Mouse (Mus musculus) ZHBTc4 (cell line): ENCODE measurements around the gene Gm6096.
"Not testable (repeated sequence)": the region's sequence is repeated elsewhere in the genome, so short reads cannot be mapped to it uniquely, and the experiment has no call there.

Source experiments
- DNase-seq: peaks from one replicate; pipeline ENCODE4 v3.0.0-alpha.2; 2011; ENCODE audit warnings: low read depth, low spot score

Gm6096 gene

GRCm38 (mm10) chr7:34250738-34251137 is at the start of gene Gm6096:
Gm6096 (plus strand) TSS chr7:34251038.
- no peak for DNase-seq

DNA sequence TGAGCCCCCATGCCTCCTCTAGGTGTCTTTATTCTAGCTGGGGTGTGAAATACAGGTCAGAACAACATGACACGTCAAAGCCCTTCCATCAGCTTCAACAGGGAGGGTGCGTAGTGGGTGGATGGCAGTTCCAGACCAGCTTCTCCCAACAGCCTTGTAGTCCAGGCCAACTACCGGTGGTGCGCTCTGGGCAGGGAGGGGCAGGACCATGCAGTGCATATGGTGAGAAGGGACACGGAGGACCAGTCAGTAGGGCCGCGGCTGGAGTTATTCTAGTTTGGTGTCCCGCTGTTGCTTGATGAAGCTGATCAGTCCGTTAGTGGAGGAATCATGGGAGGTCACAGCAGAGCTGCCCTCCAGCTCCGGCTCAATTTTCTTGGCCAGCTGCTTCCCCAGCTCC is 48.7 kb upstream of the Gm6096 start:
- not testable (repeated sequence) for DNase-seq

- DNase-seq, result peak; percentile 31
Observed at GRCm38 (mm10) chr7:34206331-34206730, 44.5 kb upstream of the Gm6096 start.

- DNase-seq, result peak; percentile 65
Observed at GRCm38 (mm10) chr7:34208027-34208745, 42.7 kb upstream of the Gm6096 start.

GRCm38 (mm10) chr7:34213281-34213680 is 37.6 kb upstream of the Gm6096 start:
- DNase-seq, result no peak

DNA sequence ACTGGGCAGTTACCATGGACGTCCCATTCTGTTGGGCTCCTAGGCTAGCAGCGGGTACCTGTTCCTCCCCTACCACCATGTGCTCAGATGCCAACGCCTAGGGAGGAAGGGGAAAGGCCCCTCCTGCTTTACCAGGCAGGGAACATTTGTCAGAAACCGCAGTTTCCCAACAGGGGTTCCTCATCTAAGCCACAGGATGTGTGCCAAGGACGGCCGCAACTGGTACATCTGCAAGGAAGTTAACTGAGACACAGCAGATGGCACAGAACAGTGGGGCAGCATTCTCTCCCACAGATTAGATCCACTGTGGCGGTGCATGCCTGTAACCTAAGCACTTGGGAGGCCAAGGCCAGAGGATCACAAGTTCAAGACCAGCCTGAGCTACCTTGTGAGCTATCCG is 36.2 kb upstream of the Gm6096 start:
- DNase-seq, result no peak

DNA sequence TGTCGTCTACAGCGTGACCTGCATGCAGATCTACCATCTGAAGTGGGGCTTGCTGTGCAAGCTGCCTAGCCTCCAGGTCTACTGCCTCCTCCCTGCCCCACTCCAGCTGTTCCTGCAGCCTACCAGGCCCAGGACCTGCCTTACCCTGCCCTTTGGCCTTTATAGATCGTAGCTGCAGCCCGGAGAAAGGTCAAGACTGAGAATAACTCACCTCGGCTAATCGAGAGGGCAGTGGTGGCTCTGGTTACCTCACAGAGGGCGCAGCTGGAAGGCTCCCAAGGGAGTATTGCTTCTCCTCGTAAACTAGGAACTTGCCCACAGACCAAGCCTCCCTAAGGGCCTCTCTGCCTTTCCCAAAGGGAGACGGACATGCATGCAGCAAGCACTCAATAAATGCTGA is 35.4 kb upstream of the Gm6096 start:
- DNase-seq, result no peak

DNA sequence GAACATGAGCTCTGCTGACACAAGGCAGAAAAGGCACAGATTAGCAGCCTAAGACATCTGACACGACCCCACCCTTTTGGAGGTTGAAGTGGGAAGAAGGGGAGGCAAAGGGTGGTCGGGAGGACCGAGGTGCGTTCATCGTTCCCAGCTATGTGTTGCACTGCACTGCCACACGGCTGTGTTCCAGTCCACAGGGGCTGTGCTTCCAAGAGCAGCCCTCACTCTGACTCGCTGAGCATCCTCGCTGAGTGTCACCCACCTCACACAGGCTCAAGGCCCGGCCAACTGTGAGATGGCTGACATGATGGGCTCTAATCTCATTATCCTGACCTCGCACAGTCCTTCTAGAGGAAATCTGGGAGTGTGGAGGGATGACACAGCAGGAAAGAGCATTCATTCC is 34.4 kb upstream of the Gm6096 start:
- DNase-seq, result no peak

GRCm38 (mm10) chr7:34218496-34218895 is 32.3 kb upstream of the Gm6096 start:
- no peak for DNase-seq

DNA sequence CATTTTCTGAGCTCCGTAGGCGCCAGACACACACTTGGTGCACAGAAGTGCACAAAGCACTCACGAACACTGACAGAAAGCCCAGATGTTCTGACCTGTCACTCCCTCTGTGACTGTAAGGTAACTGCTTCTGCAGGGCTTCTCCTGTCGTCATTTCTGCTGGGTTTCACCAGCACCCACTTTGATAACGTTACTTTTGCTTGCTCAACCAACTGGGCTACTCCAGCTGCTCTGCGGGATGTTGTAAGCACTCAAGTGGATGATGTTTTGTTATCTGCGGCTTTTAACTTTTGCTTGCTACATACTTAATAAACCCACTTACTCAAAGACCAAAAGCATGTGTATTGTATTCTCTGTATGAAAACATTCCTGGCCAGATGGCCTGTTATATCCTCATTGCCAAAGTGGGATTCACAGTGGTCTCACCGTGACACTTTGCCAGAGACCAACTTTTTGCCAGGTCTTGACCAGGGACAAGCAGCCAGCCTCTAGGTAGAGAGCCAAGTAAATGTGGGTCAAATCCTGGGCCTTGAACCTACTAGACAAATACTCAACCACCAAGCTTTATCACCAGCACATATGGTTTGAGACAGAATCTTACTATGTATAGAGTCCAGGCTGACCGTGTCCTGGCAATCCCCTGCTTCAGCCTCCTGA is 29.1 kb upstream of the Gm6096 start:
- no peak for DNase-seq

DNA sequence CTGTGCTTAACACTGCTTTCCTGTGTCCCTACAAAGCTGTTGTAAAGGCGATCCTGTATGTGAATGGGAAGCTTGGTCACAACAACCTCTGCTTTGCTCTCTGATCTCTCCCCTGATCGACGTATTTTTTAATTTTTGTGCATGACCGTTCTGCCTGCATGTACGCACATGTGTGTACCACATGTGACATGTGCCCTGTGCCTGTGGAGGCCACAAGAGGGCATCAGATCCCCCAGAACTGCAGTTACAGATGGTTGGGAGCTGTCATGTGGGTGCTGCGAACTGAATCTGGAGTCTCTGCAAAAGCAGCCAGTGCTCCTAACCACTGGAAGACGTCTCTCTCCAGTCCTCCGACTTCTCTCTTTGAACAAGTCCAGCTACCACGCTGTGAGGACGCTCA is 28.5 kb upstream of the Gm6096 start:
- peak; percentile 30 for DNase-seq

- no peak for DNase-seq
Observed at GRCm38 (mm10) chr7:34224308-34224707, 26.5 kb upstream of the Gm6096 start.

GRCm38 (mm10) chr7:34226086-34226485 is 24.8 kb upstream of the Gm6096 start:
- no peak for DNase-seq

GRCm38 (mm10) chr7:34226846-34227245 is 24.0 kb upstream of the Gm6096 start:
- no peak for DNase-seq

GRCm38 (mm10) chr7:34228641-34229040 is 22.2 kb upstream of the Gm6096 start:
- no peak for DNase-seq

DNA sequence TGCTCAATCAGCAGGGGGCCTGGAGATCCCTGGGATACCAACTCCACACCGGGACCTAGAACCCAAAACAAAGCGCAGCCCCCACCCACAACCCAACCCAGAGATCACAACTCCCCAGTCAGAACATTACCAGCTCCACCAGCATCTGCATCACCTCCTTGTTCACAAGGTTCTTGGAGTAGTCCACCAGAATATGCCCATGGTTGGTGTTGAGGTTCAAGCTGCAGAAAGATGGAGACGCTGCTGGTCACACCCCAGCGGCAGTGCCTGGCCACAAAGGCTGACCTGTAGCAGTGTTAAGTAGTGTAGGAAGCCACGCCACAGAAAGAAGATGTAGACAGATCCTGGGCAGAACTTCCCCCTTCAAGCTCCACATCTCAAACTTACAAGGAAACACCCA is 21.7 kb upstream of the Gm6096 start:
- DNase-seq, result peak; percentile 51

GRCm38 (mm10) chr7:34229691-34230111 is 21.1 kb upstream of the Gm6096 start:
- peak; percentile 65 for DNase-seq

- DNase-seq, result peak; percentile 93
Observed at GRCm38 (mm10) chr7:34230116-34230515, 20.7 kb upstream of the Gm6096 start, which contains the start of gene Gpi1. Gpi1 (minus strand) TSS chr7:34230336.

DNA sequence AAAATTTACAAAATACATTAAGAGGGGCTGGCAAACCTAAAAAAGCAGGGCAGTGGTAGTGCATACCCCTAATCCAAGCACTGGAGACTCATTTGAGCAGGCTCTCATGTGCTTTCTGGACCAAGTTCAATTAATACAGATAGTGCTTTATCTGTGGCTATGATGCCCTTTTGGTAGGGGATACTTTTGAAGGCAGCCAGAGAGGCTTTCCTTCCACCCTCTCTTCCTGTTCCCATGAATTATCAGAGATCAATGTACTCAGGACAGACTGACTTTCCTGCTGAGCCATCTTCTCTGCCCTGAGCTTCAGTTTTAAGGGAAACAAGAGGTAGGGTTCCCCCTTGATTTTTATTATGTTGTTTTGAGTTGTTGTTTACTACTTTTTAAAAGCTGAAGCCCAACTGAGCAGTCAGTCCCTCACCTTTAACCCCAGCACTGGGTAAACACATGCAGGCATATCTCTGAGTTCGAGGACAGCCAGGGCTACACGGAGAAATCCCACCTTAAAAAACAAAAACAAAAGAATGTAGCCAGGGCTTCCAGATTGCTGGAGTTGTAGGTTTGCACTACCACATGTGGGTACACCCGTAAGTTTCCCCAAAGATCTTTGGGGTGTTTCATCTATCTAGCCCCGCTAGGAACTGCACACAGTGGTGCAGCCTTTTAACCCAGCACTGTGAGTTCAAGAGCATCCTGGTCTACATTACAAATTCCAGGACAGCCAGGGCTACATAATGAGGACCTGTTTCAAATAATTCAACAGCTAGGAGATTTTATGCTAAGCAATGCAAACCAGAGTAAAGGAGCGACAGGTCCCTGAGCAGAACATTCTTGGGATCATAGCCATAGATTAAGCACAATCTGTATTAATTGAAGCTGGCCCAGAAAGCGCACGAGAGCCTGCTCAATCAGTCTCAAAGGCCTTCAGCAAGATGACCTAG is 17.8 kb upstream of the Gm6096 start:
- no peak for DNase-seq

DNA sequence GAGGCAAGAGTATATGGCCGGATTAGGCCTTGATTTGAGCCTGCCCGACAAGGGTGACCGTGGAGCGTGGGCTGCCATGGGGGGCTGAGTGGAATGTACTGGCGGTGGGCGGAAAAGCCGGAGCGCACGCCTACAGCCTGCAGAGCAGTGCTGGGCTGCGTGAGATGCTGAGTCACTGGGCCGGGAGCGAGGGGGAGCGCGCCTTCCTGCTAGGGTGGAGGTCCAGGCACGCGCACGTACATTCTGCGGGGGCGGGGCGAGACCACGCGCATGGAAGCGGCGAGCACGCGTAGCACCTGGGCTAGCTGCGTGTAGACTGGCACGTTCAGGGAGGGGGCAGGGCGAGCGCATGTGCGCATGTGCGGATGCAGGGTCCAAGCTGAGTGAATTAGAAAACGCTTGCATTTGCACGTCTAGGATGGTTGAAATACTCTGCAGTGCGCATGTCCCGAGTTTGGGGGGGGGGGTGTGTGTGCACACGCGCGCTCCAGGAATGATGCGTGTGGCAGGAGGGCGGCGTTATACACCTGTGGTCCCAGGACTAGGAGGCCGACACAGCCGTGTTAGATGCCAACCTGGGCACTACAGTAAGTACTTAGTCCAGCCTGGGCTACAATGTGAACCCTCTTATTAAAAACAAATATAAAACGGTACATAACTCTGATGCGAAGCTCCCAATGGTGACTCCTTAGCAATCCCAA is 16.8 kb upstream of the Gm6096 start:
- DNase-seq, result peak; percentile 100
